Mouse (Mus musculus): Measurements from ENCODE around the gene Sema7a.

Gene Sema7a

DNA sequence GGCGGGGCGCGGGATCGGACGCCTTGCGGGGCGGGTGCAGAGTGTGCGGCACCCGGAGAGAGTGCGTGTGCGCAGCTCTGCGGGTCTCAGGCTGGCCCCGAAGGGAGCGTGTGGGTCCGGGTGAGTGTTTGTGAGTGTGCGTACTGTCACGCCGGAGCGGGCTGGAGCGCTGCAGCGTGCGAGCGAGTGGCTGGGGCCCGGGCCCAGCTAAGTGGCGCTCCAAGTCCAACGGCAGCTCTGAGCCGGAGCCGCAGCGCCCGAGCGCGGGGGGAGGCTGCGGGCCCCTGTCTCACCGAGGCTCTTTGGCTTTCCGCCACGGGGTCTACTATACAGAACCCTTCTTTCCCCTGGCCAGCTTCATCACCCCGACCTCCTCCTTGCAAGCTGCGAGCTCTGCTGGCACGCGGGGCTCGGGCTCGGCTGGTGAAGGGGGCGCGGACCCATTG, 460 bp downstream of the Sema7a start:
- peak; percentile 60 for DNase-seq

DNA sequence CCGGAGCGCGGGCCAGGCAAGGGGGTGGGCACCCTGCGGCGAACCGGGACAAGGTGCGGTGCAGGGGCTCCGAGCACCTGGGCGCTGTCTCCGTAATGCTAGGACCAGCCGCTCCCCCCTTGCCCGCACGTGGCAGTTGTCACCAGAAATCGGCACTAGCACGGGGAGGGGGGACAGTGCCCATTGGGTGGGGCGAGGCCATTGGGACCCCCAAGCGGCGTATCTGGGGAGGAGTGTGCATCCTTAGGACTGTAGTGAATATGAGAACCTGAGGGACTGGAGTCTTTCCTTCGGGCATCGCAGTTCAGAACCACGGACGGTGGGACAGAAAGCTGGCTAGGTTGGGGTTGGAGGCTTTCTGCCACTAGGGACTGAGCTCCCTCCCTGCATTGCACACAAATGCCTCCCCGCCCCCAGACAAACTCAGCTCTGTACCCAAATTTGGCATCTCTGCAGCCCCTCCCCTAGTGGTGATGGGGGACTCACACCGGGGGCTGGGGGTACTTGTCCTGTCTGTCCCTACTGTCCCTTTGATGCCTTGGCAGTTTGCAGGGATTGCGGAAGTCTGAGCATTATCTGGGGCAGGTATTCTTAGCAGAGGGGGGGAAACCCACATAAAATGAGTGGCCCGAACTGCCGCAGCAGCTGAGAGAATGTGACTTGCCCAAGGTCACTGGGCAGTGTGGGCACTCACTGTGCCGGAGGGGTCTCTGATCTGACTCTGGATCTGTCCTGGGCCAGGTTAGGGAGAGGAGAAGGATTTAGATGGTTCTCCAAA, 1.1 kb downstream of the Sema7a start:
- DNase-seq: peak; percentile 44

- DNase-seq: peak; percentile 5
Observed at GRCm38 (mm10) chr9:57942039-57942438, 2.1 kb downstream of the Sema7a start.

- DNase-seq: peak; percentile 5
Observed at GRCm38 (mm10) chr9:57943067-57943466, 3.2 kb downstream of the Sema7a start.

GRCm38 (mm10) chr9:57944572-57944971, 4.7 kb downstream of the Sema7a start:
- DNase-seq: peak; percentile 68

- DNase-seq: no peak
Observed at GRCm38 (mm10) chr9:57945771-57946616, 6.1 kb downstream of the Sema7a start.

DNA sequence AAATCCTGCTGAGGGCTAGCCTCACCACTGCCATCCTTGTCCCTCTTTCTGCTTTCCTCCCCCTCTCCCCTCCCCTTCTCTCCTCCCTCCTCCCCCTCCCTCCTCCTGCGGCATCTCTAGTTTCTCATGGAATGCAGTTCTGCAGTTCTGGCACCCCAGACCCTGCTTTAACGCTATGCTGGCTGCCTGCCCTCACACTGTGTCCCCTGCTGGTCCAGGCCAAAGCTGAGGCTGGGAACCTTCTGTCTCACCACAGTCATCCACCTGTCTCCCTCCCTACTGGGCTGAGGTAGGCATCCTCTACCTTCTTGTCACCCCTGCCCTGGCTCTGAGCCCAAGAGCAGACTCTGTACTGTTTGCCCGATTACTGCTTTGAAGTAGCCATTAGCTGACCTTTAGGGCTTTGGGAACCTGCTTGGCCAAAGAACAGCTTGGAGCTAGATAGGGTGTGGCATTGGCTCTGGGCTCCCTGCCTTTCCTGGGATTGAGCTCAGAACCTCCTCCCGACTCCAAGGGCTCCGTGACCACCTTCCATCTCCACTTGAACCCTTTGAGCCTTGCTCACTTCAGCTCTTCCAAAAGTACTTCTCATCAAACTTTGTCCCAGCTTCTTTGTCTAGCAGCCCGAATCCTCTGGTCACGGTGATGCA, 7.6 kb downstream of the Sema7a start:
- no peak for DNase-seq

- no peak for DNase-seq
Observed at GRCm38 (mm10) chr9:57948333-57948931, 8.5 kb downstream of the Sema7a start.

DNA sequence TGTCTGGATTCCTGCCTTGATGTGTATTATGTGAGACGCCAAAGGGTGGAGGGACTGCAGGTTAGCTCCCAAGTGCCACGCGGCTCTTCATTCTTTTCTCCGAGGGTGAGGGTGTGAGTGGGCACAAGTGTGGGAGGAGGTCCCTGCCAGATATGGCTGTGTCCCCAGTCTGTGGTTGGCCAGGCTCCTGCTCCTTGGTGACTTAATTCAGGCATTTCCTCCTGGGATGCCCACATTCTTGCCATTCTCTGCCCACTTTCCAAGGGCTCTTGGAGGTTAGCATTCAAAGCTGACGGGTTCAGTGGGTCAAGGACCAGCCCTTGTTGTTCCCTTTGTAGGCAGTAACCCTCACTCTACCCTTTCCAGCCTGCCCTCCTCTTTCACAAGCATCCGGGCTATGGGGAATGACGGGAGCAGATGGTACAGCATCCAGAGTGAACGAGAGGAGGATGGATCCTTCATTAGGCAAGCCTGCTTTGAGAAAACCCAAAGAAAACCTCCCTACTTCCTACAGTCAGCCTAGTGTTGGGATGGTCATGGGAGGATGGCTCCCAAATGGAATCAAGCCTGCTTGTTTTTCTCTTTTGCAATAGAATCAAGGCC, 9.3 kb downstream of the Sema7a start:
- no peak for DNase-seq

- DNase-seq: no peak
Observed at GRCm38 (mm10) chr9:57949879-57950278, 10.0 kb downstream of the Sema7a start.

- no peak for DNase-seq
Observed at GRCm38 (mm10) chr9:57950519-57950918, 10.6 kb downstream of the Sema7a start.

DNA sequence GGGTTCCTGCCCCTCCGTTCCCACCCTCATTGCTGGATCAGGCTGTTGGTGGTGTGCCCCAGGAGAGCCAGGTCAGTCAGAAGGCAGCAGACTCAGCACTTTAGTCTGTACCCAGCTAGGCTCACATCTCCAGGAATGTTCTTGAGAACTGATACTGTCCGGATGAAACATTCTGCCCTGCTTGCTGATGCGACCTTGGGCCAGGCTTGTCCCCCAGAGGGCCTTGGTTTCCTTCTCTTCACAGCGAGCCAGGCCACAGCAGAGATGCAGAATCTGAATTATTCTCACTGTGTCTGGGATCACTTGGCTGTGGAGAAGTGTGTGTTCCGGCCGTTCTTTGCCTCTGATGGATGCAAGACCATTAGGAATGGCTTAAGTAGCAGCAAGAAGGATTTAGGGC, 12.1 kb downstream of the Sema7a start:
- no peak for DNase-seq

DNA sequence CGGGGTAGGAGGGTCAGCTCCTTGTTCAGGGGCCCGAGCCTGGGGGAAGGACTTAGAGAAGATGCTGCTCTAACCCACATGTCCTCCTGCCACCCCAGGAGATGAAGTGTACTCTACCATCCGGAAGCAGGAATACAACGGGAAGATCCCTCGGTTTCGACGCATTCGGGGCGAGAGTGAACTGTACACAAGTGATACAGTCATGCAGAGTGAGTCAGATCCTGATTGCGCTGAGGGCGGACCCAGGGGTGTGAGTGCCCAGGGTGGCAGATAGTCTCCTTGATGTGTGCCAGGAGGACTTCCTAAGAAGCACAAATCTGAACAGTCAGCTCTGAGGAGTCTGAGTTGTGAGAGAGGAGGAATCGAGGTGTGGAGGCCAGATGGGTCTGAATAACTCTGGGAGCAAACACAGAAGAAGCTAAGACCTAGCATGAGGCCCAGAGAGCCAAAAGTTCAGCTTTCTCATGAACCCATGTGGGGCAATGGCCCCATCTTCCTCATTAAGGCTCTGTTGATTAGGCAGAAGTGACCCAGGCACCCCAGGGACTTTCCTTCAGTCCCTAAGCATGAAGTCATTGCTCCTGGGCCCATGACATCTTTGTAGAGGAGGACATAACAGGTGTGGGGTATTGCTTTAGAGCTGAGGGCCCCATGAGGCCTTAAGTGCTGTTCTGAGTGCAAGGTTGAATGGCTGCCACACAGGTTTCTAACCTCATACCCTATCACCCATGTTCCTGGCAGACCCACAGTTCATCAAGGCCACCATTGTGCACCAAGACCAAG, 15.2 kb downstream of the Sema7a start:
- no peak for DNase-seq

GRCm38 (mm10) chr9:57955764-57956163, 15.9 kb downstream of the Sema7a start:
- DNase-seq: no peak

DNA sequence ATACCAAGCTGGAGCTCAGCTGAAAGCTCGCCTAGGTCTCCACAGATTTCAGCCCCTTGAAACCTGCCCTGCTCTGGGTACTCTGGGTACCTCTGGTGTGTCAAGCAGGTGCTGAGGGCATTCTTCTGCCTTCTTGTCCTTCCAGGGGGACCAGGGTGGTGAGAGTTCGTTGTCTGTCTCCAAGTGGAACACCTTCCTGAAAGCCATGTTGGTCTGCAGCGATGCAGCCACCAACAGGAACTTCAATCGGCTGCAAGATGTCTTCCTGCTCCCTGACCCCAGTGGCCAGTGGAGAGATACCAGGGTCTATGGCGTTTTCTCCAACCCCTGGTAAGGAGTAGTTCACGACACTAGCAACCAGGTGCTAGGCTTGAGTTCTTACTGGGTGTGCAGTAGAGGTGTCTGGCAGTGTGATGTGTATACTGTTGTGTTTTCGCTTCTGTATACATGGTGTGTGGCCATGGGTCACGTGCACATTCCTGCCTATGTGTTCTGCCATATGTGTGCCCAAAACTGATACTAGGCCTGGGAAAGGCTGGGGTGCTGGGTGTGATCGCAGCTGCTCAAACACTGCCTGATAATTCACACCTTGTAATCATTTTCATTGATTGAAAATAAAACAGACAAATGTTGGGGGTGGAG, 16.4 kb downstream of the Sema7a start:
- DNase-seq: no peak

DNA sequence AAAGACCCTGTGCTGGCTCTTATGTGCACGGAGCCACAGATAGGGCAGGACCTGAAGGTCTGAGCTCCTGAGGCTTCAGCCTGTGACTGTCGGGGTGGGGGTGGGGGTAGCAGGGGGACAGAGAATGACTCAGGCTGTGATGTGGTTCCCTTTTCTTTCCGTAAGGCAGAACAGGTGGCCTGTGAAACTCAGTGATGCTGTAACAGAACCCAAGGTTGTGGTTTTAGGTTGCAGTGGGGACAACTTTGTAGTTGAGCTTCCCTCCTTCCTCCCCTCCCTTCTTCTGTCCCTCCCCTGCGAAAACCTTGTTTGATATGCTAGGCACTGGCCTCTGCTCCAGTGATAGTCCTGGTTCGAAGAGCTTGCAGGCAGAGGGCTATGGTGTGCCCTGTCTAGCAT, 16.9 kb downstream of the Sema7a start:
- no peak for DNase-seq

DNA sequence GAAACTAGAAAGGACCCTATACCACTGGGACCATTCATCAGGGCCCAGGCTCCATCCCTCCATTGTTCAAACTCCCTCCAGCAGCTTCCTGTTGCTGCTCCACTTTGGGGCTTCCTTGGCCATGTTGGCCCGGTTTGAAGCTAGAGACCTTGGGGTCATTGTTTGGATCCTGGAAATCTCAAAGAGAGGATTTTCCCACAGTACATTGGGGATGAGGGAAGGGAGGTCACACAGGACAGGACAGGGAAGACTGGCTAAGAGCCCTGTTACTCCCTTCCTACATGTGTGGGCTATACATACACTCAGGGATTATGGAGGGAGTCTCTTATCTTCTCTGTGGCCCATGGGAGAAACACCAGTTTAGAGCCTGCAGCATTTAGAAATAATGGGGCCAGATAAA, 18.7 kb downstream of the Sema7a start:
- DNase-seq: no peak

DNA sequence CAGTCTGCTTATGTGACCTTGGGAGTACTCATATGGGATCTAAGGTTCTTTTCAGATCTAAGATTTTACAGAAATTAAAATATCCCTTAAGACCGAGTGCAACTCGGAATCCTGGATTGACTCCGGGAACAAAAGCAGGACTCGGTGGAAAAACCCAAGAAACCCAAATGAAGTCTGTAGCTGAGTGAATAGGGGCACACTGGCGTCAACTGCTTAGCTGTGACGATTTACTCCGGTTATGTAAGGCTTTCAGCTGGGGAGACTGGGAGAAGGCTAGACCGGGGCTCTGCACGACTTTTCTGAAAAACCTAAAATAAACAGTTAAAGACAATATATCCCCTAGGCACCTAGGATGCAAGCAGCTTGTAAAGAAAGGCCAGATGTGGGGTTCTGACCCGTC, 19.5 kb downstream of the Sema7a start:
- no peak for DNase-seq

- DNase-seq: no peak
Observed at GRCm38 (mm10) chr9:57959886-57960866, 20.3 kb downstream of the Sema7a start.

GRCm38 (mm10) chr9:57961226-57961625, 21.3 kb downstream of the Sema7a start:
- no peak for DNase-seq
